Mouse (Mus musculus) heart, embryonic 12.5 days (tissue): ENCODE data around the gene Cox7a1. TPM values are rescaled to one million over a fixed set of nuclear protein-coding genes. Genes with fewer than 3 reads are reported as not detected.
A peak's percentile ranks its signal among the peaks of the same experiment; 100 is the strongest.
"Not testable (repeated sequence)": the region's sequence is repeated elsewhere in the genome, so short reads cannot be mapped to it uniquely, and the experiment has no call there.

ENCODE experiments used
- ATAC-seq: fragments of 200-750 bp; cut with Nextera tagmentation; 2 replicates; pipeline ENCODE4 v1.8.0; 2017; ENCODE audit warnings: moderate TSS enrichment, moderate library complexity; ENCODE audit not compliant: insufficient number of reproducible peaks, low FRiP score
- H3K27ac ChIP-seq: fragments of 300-500 bp; sonication (generic); 2 replicates; pipeline ENCODE4 v1.5.1; 2016; ENCODE audit warnings: mild to moderate bottlenecking, moderate library complexity; ENCODE audit not compliant: poor library complexity, severe bottlenecking
- H3K27me3 ChIP-seq: fragments of 300-500 bp; sonication (generic); replicated peaks from 2 replicates; pipeline ENCODE4 v1.6.1; 2016; ENCODE audit warnings: mild to moderate bottlenecking, moderate library complexity
- H3K36me3 ChIP-seq: fragments of 300-500 bp; sonication (generic); 2 replicates; pipeline ENCODE4 v1.6.1; 2016; ENCODE audit warnings: mild to moderate bottlenecking, moderate library complexity
- H3K4me1 ChIP-seq: fragments of 300-500 bp; sonication (generic); replicated peaks from 2 replicates; pipeline ENCODE4 v1.6.1; 2016; ENCODE audit warnings: mild to moderate bottlenecking
- H3K4me2 ChIP-seq: fragments of 300-500 bp; sonication (generic); 2 replicates; pipeline ENCODE4 v1.6.1; 2016; ENCODE audit warnings: mild to moderate bottlenecking, moderate library complexity
- H3K4me3 ChIP-seq: fragments of 300-500 bp; sonication (generic); 2 replicates; pipeline ENCODE4 v1.5.1; 2016; ENCODE audit warnings: mild to moderate bottlenecking
- H3K9ac ChIP-seq: fragments of 300-500 bp; sonication (generic); 2 replicates; pipeline ENCODE4 v1.6.1; 2016; ENCODE audit warnings: mild to moderate bottlenecking, moderate library complexity
- H3K9me3 ChIP-seq: fragments of 300-500 bp; sonication (generic); replicated peaks from 2 replicates; pipeline ENCODE4 v1.6.1; 2016; ENCODE audit warnings: mild to moderate bottlenecking, moderate library complexity
- WGBS: fragments of 180-500 bp; shearing (Covaris S2); methylation state at CpG from one replicate; pipeline ENCODE4 v1.1.7; 2016; 5-methylcytosine and 5-hydroxymethylcytosine counted together
- polyA plus RNA-seq: library from polyadenylated mRNA; unstranded; fragments of >200 nt; fragmentation: Nextera tagmentation; extraction: Ambion mirVana; gene quantifications from 2 replicates; pipeline ENCODE4 v1.2.1, GENCODE M21; 2016

The Cox7a1 gene
- polyA plus RNA-seq, 1 experiment from 2014 or later: 300 TPM

GRCm38 (mm10) chr7:30193581-30194100 is 9.7 kb downstream of the Cox7a1 start:
- Histone ChIP-seq H3K36me3 (peaks cover 39% of the 10 kb centered on the region), H3K4me3 (peak overlapping the region; percentile 66), H3K9ac (peak overlapping the region; percentile 89), H3K27ac (peak overlapping the region; percentile 87), H3K27me3 (no peaks in the 10 kb centered on the region), H3K4me1 (peaks cover 15% of the 10 kb centered on the region), H3K4me2 (peak overlapping the region; percentile 86), H3K9me3 (no peaks in the 10 kb centered on the region)
- ATAC-seq: peak; percentile 83
- 1% methylated on average over 26 of the region's 26 CpGs for WGBS

GRCm38 (mm10) chr7:30194101-30194831 is 10.3 kb downstream of the Cox7a1 start:
- under 1% methylated on average over 26 of the region's 26 CpGs for WGBS
- peak; percentile 15 for ATAC-seq
- Histone ChIP-seq H3K27ac (peak overlapping the region; percentile 87), H3K36me3 (peaks cover 33% of the 10 kb centered on the region), H3K4me3 (peak overlapping the region; percentile 66), H3K9ac (peak overlapping the region; percentile 89), H3K4me1 (peaks cover 15% of the 10 kb centered on the region), H3K27me3 (no peaks in the 10 kb centered on the region), H3K4me2 (peak overlapping the region; percentile 86), H3K9me3 (no peaks in the 10 kb centered on the region)

- Histone ChIP-seq H3K27me3 (no peaks in the 10 kb centered on the region), H3K4me3 (peak overlapping the region; percentile 66), H3K4me2 (peak overlapping the region; percentile 86), H3K27ac (peak overlapping the region; percentile 87), H3K9ac (peak overlapping the region; percentile 89), H3K9me3 (no peaks in the 10 kb centered on the region), H3K36me3 (peaks cover 29% of the 10 kb centered on the region), H3K4me1 (peaks cover 15% of the 10 kb centered on the region)
- ATAC-seq: peak; percentile 90
- 0% methylated on average over 28 of the region's 28 CpGs for WGBS
Measured at GRCm38 (mm10) chr7:30194884-30195283, 10.9 kb downstream of the Cox7a1 start.

GRCm38 (mm10) chr7:30195461-30195860 is 11.5 kb downstream of the Cox7a1 start:
- Histone ChIP-seq H3K4me1 (peaks cover 15% of the 10 kb centered on the region), H3K27me3 (no peaks in the 10 kb centered on the region), H3K4me3 (peak overlapping the region; percentile 66; the same call in 1 of the 2 replicates), H3K9ac (no peak overlapping the region), H3K36me3 (peaks cover 23% of the 10 kb centered on the region), H3K27ac (no peak overlapping the region), H3K9me3 (no peaks in the 10 kb centered on the region), H3K4me2 (peak overlapping the region; percentile 86)
- 64% methylated on average over 6 of the region's 6 CpGs for WGBS
- no peak for ATAC-seq

GRCm38 (mm10) chr7:30196171-30196570 is 12.2 kb downstream of the Cox7a1 start:
- H3K4me3 ChIP-seq: no peak overlapping the region
- H3K4me2 ChIP-seq: no peak overlapping the region
- no peak overlapping the region for H3K27ac ChIP-seq
- H3K9ac ChIP-seq: no peak overlapping the region
- peaks cover 15% of the 10 kb centered on the region for H3K4me1 ChIP-seq
- no peak for ATAC-seq
- no peaks in the 10 kb centered on the region for H3K9me3 ChIP-seq
- peaks cover 16% of the 10 kb centered on the region for H3K36me3 ChIP-seq
- WGBS: 72% methylated on average over 6 of the region's 6 CpGs
- no peaks in the 10 kb centered on the region for H3K27me3 ChIP-seq

GRCm38 (mm10) chr7:30197592-30198129 is 13.7 kb downstream of the Cox7a1 start:
- no peak for ATAC-seq
- Histone ChIP-seq H3K27ac (no peak overlapping the region), H3K9me3 (no peaks in the 10 kb centered on the region), H3K4me3 (no peak overlapping the region), H3K4me2 (no peak overlapping the region), H3K36me3 (peaks cover under 1% of the 10 kb centered on the region; the same call in 1 of the 2 replicates), H3K27me3 (no peaks in the 10 kb centered on the region), H3K4me1 (peaks cover 13% of the 10 kb centered on the region), H3K9ac (no peak overlapping the region)
- WGBS: 56% methylated on average over 5 of the region's 5 CpGs

GRCm38 (mm10) chr7:30198481-30198971 is 14.6 kb downstream of the Cox7a1 start, which contains the start of gene Capns1:
Gene Capns1 (minus strand): TSS chr7:30198811.
- ATAC-seq: no peak
- no peaks in the 10 kb centered on the region for H3K9me3 ChIP-seq
- 7% methylated on average over 8 of the region's 8 CpGs for WGBS
- peak within 1 kb of the TSS; percentile 32 for H3K4me2 ChIP-seq
- no peak within 1 kb of the TSS for H3K9ac ChIP-seq
- peaks cover 8% of the 10 kb centered on the region for H3K4me1 ChIP-seq
- H3K27ac ChIP-seq: no peak within 1 kb of the TSS
- H3K36me3 ChIP-seq: no peaks in the 10 kb centered on the region
- H3K27me3 ChIP-seq: no peaks in the 10 kb centered on the region
- 0 out of 2 replicates have a peak within 1 kb of the TSS, but pooled peaks have one; percentile 4 for H3K4me3 ChIP-seq

- no peak for ATAC-seq
Measured at GRCm38 (mm10) chr7:30199498-30200139, 15.7 kb downstream of the Cox7a1 start.

GRCm38 (mm10) chr7:30200200-30200599 is 16.3 kb downstream of the Cox7a1 start:
- Histone ChIP-seq H3K36me3 (no peaks in the 10 kb centered on the region), H3K27me3 (no peaks in the 10 kb centered on the region), H3K9ac (no peak overlapping the region), H3K4me1 (peaks cover 12% of the 10 kb centered on the region), H3K4me3 (no peak overlapping the region), H3K4me2 (no peak overlapping the region), H3K27ac (no peak overlapping the region), H3K9me3 (no peaks in the 10 kb centered on the region)
- WGBS: 73% methylated on average over 5 of the region's 5 CpGs
- no peak for ATAC-seq

More at GRCm38 (mm10) chr7:30199498-30200139, 15.7 kb downstream of the Cox7a1 start:
- H3K27me3 ChIP-seq: no peaks in the 10 kb centered on the region
- H3K36me3 ChIP-seq: no peaks in the 10 kb centered on the region
- H3K4me1 ChIP-seq: peaks cover 11% of the 10 kb centered on the region
- no peak overlapping the region for H3K4me3 ChIP-seq
- no peak overlapping the region for H3K27ac ChIP-seq
- WGBS: 73% methylated on average over 18 of the region's 18 CpGs
- H3K4me2 ChIP-seq: no peak overlapping the region
- H3K9me3 ChIP-seq: no peaks in the 10 kb centered on the region
- H3K9ac ChIP-seq: no peak overlapping the region

- not testable (repeated sequence) for H3K4me2 ChIP-seq, H3K36me3 ChIP-seq, ATAC-seq, H3K27ac ChIP-seq, H3K9me3 ChIP-seq, H3K9ac ChIP-seq, H3K27me3 ChIP-seq, H3K4me3 ChIP-seq
- WGBS: 79% methylated on average over 5 of the region's 5 CpGs
- peaks cover 11% of the 10 kb centered on the region for H3K4me1 ChIP-seq
Measured at GRCm38 (mm10) chr7:30200661-30201060, 16.7 kb downstream of the Cox7a1 start.
